Mouse (Mus musculus) CD4-positive helper T cell, adult 2 months (primary cell): ENCODE results near the gene Serpinb2.

Experiments
- DNase-seq: peaks from one replicate; pipeline ENCODE4 v3.0.0-alpha.2; 2012; ENCODE audit warnings: low read depth, missing footprints, low spot score

Serpinb2 gene

GRCm38 (mm10) chr1:107581220-107581619 is 70.0 kb downstream of the Serpinb2 start:
- DNase-seq = no peak

GRCm38 (mm10) chr1:107582900-107583299 is 71.7 kb downstream of the Serpinb2 start:
- DNase-seq = no peak

GRCm38 (mm10) chr1:107583958-107584376 is 72.7 kb downstream of the Serpinb2 start:
- DNase-seq = no peak

- DNase-seq = no peak
These were observed 73.7 kb downstream of the Serpinb2 start for GRCm38 (mm10) chr1:107584932-107585331.
